Mouse (Mus musculus) E14TG2a.4 (cell line): ENCODE measurements around the gene Inpp5a.

Source experiments
- CTCF ChIP-seq: conservative IDR thresholded peaks from 2 replicates; pipeline ENCODE4 v1.5.1; 2014; ENCODE audit warnings: low read length
- NANOG ChIP-seq: IDR thresholded peaks from 2 replicates; pipeline ENCODE4 v1.6.1; 2014; ENCODE audit warnings: borderline replicate concordance, low read length, mixed read lengths
- POU5F1 ChIP-seq: IDR thresholded peaks from 2 replicates; pipeline ENCODE4 v1.6.1; 2014; ENCODE audit warnings: low read length, borderline replicate concordance

- TF ChIP-seq CTCF = no peak
- no peak for TF ChIP-seq POU5F1
- no peak for TF ChIP-seq NANOG
Measured at GRCm38 (mm10) chr7:139570788-139571187, 181.9 kb downstream of the Inpp5a start.
